Mouse (Mus musculus): ENCODE data around the gene Bbof1. TPM values are rescaled to one million over a fixed set of nuclear protein-coding genes. Genes with fewer than 3 reads are reported as not detected.

Bbof1 gene
- polyA plus RNA-seq, 1 experiment, result 0.58 TPM

DNA sequence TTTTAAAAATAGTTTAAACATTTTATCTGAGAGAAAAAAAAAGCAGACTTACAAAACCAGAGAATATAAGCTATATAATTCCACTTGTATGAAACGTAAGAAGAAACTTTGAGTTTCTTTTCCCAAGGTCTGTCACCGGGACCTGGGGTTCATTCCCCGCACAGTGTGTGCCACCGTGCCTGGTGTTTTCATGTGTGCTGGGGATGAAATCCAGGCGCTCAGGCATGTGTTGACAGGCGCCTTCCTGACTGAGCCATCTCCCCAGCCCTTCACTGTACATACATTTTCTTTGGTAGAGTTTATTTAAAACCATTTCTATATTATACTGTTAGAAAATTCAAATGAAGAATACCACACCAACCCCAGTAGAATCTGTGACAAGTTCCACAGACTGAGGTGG is 18.5 kb upstream of the Bbof1 start:
- H3K36me3 ChIP-seq (ENCODE audit: control insufficient read depth, insufficient read depth, low read length), result no peaks in the 10 kb centered on the region; the same call in none of the 2 replicates
- DNase-seq, result no peak
- 91% methylated on average over 6 of the region's 6 CpGs for WGBS
- TF ChIP-seq POLR2A (IDR thresholded peaks at IDR 0.05; ENCODE audit: low read depth, low read length) (no peak), CTCF (conservative IDR thresholded peaks at IDR 0.05; ENCODE audit: insufficient read depth, insufficient read length, low read depth, low read length) (no peak)
- H3K27ac ChIP-seq (ENCODE audit: insufficient read depth, low read depth, low read length), result no peak overlapping the region
- H3K4me1 ChIP-seq (ENCODE audit: control insufficient read depth, insufficient read depth, low read length), result peaks cover 14% of the 10 kb centered on the region
- no peak overlapping the region for H3K4me3 ChIP-seq (ENCODE audit: insufficient read depth, low read depth, low read length)
- no peaks in the 10 kb centered on the region for H3K27me3 ChIP-seq (replicated peaks; ENCODE audit: control insufficient read depth, insufficient read depth, low read length)

DNA sequence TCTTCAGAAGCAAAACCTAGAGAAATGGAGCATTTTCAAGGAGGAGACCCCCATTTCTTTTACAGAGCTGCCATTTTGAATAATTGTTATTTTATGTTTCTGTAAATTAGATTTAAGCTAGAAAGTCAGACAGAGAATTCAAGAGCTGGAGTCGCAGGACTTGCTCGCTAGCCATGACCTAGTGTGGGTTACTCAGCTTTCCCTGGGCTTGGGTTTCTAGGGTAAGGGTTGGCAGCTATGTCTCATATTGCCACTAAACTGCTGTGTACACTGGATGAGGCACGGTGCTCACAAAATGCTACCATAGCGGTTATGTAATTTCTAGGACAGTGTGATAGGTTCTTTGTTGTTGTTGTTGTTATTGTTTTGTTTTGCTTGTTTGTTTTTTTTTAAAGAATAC is 16.2 kb upstream of the Bbof1 start:
- H3K36me3 ChIP-seq (ENCODE audit: control insufficient read depth, insufficient read depth, low read length), result peaks cover 4% of the 10 kb centered on the region; the same call in 1 of the 2 replicates
- no peak overlapping the region for H3K27ac ChIP-seq (ENCODE audit: insufficient read depth, low read depth, low read length)
- 93% methylated on average over 4 of the region's 4 CpGs for WGBS
- DNase-seq, result no peak
- H3K27me3 ChIP-seq (replicated peaks; ENCODE audit: control insufficient read depth, insufficient read depth, low read length), result no peaks in the 10 kb centered on the region
- no peak overlapping the region for H3K4me3 ChIP-seq (ENCODE audit: insufficient read depth, low read depth, low read length)
- peaks cover 12% of the 10 kb centered on the region for H3K4me1 ChIP-seq (ENCODE audit: control insufficient read depth, insufficient read depth, low read length)
- TF ChIP-seq POLR2A (IDR thresholded peaks at IDR 0.05; ENCODE audit: low read depth, low read length) (no peak), CTCF (conservative IDR thresholded peaks at IDR 0.05; ENCODE audit: insufficient read depth, insufficient read length, low read depth, low read length) (no peak)

DNA sequence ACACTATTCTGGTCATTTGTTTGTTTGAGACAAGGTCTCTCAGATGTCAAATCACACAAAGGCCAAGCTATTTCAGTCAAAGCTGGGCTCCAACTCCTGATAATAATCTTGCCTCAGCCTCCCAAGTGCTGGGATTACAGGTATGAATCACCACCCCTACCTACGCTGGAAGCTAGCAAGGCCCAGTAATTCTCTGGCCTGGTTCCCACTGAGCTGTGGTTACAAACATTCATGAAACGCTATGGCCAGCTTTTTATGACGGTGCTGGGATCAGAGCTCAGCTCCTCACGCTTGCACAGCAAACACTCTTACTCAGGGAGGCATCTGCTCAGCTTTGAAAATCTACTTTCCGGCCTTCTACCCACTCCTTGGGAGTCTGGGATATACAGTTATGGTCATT is 15.0 kb upstream of the Bbof1 start:
- H3K27me3 ChIP-seq (replicated peaks; ENCODE audit: control insufficient read depth, insufficient read depth, low read length), result no peaks in the 10 kb centered on the region
- 70% methylated on average over 5 of the region's 5 CpGs for WGBS
- DNase-seq, result no peak
- H3K4me3 ChIP-seq (ENCODE audit: insufficient read depth, low read depth, low read length), result no peak overlapping the region
- H3K36me3 ChIP-seq (ENCODE audit: control insufficient read depth, insufficient read depth, low read length), result peaks cover 4% of the 10 kb centered on the region; the same call in 1 of the 2 replicates
- H3K4me1 ChIP-seq (ENCODE audit: control insufficient read depth, insufficient read depth, low read length), result peaks cover 7% of the 10 kb centered on the region; the same call in 1 of the 2 replicates
- no peak for TF ChIP-seq POLR2A (IDR thresholded peaks at IDR 0.05; ENCODE audit: low read depth, low read length)
- TF ChIP-seq CTCF (conservative IDR thresholded peaks at IDR 0.05; ENCODE audit: insufficient read depth, insufficient read length, low read depth, low read length), result no peak
- no peak overlapping the region for H3K27ac ChIP-seq (ENCODE audit: insufficient read depth, low read depth, low read length)

DNA sequence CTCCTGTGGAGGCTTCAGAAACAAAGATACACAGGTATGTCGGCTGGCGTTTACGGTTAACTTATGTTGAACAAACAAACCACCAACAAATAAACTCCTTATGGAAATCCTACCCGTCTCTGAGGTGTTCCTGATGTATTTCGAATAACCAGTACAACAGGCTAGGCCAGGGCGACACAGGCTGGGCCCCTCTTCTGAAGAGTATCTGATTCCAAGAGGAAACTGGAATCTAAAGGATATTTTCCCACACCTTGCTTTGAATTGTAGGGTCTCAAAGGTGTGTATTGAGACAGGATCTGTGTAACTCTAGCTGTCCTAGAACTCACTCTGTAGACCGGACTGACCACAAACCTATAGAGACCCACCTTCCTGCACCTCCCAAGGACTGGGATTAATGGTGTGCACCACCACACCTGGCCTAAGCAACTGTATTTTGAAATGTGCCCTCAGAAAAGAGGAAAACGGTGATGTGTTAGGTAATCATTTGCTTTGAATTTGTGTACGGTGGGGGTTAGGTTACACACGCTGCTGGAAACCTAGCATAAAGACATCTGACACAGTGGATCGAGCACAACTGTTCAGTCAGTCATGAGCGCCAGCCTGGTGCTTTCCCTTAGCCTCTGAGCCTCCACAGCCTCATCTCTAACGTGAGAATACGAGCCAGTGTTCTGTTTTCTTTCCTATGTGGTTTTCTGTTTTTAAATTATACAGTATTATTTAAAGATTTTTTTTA is 11.8 kb upstream of the Bbof1 start:
- Histone ChIP-seq H3K27me3 (replicated peaks; ENCODE audit: control insufficient read depth, insufficient read depth, low read length) (no peaks in the 10 kb centered on the region), H3K36me3 (ENCODE audit: control insufficient read depth, insufficient read depth, low read length) (peaks cover 4% of the 10 kb centered on the region; the same call in 1 of the 2 replicates), H3K27ac (ENCODE audit: insufficient read depth, low read depth, low read length) (no peak overlapping the region), H3K4me1 (ENCODE audit: control insufficient read depth, insufficient read depth, low read length) (peaks cover 12% of the 10 kb centered on the region), H3K4me3 (ENCODE audit: insufficient read depth, low read depth, low read length) (no peak overlapping the region)
- TF ChIP-seq CTCF (conservative IDR thresholded peaks at IDR 0.05; ENCODE audit: insufficient read depth, insufficient read length, low read depth, low read length), result no peak
- TF ChIP-seq POLR2A (IDR thresholded peaks at IDR 0.05; ENCODE audit: low read depth, low read length), result no peak
- 70% methylated on average over 14 of the region's 14 CpGs for WGBS
- no peak for DNase-seq

DNA sequence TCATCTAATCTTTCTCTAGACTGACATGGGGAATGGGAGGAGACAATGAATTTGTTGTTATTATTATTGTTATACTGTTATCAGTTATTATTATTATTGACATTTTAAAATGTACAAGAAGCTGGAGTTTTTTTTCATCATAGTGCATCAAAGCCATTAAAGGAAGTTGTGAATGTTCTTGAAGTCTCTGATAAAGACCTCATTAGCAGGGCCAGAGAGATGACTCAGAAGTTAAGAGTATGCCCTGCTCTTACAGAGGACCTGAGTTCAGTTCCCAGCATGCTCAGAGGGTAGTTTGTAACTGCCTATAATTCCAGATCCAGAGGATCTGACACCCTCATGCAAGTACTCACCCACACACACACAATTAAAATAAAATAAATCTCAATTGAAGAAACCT is 11.2 kb upstream of the Bbof1 start:
- no peak overlapping the region for H3K27ac ChIP-seq (ENCODE audit: insufficient read depth, low read depth, low read length)
- no peak overlapping the region for H3K4me3 ChIP-seq (ENCODE audit: insufficient read depth, low read depth, low read length)
- peaks cover 4% of the 10 kb centered on the region; the same call in 1 of the 2 replicates for H3K36me3 ChIP-seq (ENCODE audit: control insufficient read depth, insufficient read depth, low read length)
- TF ChIP-seq POLR2A (IDR thresholded peaks at IDR 0.05; ENCODE audit: low read depth, low read length) (no peak), CTCF (conservative IDR thresholded peaks at IDR 0.05; ENCODE audit: insufficient read depth, insufficient read length, low read depth, low read length) (no peak)
- no peak for DNase-seq
- peaks cover 15% of the 10 kb centered on the region for H3K4me1 ChIP-seq (ENCODE audit: control insufficient read depth, insufficient read depth, low read length)
- no peaks in the 10 kb centered on the region for H3K27me3 ChIP-seq (replicated peaks; ENCODE audit: control insufficient read depth, insufficient read depth, low read length)

DNA sequence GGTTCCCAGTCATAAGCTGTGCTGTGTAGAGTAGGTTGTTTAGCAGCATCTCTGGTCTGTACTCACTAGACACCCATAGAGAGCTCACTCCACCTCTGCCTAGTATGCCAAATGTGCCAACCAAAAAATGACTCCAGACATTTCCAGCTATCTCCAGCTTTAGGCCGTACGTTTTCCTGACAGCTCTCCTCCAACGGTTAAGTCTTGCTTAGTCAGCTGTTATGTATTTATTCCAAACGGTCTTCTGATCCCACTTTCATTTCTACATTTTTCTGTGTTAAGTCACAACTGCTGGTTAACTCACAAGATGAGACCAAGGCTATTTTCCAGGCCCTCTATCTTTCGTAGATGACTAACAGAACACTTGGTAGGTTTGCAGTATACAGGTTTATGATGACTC is 10.2 kb upstream of the Bbof1 start:
- Histone ChIP-seq H3K36me3 (ENCODE audit: control insufficient read depth, insufficient read depth, low read length) (peaks cover 4% of the 10 kb centered on the region; the same call in 1 of the 2 replicates), H3K27me3 (replicated peaks; ENCODE audit: control insufficient read depth, insufficient read depth, low read length) (no peaks in the 10 kb centered on the region)
- DNase-seq, result no peak

DNA sequence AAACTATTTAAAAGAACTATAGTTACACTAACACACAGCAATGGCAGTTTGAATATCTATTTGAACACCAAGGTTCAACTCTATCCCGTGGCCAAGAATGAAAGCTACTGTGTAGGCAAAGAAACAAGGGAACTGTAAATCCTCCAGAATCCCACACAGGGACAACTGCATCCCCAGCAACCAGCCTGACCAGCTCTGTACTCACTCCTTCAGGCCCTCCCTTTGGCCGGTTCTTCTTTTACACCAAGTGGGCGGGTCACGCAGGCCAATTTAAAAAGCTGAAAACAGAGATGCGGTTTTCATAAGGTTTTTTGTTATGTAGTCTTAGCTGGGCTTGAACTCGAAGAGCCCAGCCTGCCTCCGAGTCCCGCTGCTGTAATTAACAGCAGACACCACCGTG is 9.7 kb upstream of the Bbof1 start:
- DNase-seq, result peak; percentile 22
- H3K27me3 ChIP-seq (replicated peaks; ENCODE audit: control insufficient read depth, insufficient read depth, low read length), result no peaks in the 10 kb centered on the region
- H3K27ac ChIP-seq (ENCODE audit: insufficient read depth, low read depth, low read length), result peak overlapping the region; percentile 89
- peak overlapping the region; percentile 46 for H3K4me3 ChIP-seq (ENCODE audit: insufficient read depth, low read depth, low read length)
- H3K36me3 ChIP-seq (ENCODE audit: control insufficient read depth, insufficient read depth, low read length), result peaks cover 4% of the 10 kb centered on the region; the same call in 1 of the 2 replicates
- TF ChIP-seq POLR2A (IDR thresholded peaks at IDR 0.05; ENCODE audit: low read depth, low read length) (no peak), CTCF (conservative IDR thresholded peaks at IDR 0.05; ENCODE audit: insufficient read depth, insufficient read length, low read depth, low read length) (no peak)
- H3K4me1 ChIP-seq (ENCODE audit: control insufficient read depth, insufficient read depth, low read length), result peaks cover 20% of the 10 kb centered on the region
- 52% methylated on average over 9 of the region's 9 CpGs for WGBS

More for the DNA sequence above, 10.2 kb upstream of the Bbof1 start:
- Histone ChIP-seq H3K27ac (ENCODE audit: insufficient read depth, low read depth, low read length) (no peak overlapping the region), H3K4me3 (ENCODE audit: insufficient read depth, low read depth, low read length) (no peak overlapping the region), H3K4me1 (ENCODE audit: control insufficient read depth, insufficient read depth, low read length) (peaks cover 20% of the 10 kb centered on the region)
- TF ChIP-seq CTCF (conservative IDR thresholded peaks at IDR 0.05; ENCODE audit: insufficient read depth, insufficient read length, low read depth, low read length) (no peak), POLR2A (IDR thresholded peaks at IDR 0.05; ENCODE audit: low read depth, low read length) (no peak)
- WGBS, result 47% methylated on average over 5 of the region's 5 CpGs

Data from kidney, adult 2 months (tissue).